Mouse (Mus musculus): Measurements from ENCODE around the gene 4833423E24Rik.

DNA sequence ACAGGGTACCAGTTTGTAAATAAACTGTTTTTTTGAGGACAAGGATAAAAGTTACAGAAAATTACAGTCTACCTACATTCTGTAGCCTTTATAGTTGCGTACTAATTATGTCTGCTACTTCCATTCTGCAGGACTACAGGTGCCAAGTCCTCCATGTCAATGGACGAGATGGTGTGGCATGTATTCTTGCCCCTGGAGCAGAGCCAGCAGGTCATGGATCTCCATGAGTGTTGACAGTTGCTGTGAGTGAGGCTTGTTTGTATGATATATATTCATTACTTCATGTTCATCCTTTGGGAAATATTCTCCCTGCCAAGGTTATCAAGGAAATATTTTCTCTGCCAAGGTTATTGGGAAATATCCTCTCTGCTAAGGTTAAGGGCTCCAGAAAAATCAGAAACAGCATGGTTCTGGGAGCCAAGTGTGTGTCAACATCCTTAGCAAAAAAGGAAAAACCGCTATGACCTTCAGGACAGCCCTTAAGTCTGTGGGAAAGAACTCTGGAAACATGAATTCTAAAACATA lies 52.0 kb downstream of the 4833423E24Rik start:
- no peak for TF ChIP-seq GATA1 (IDR thresholded peaks at IDR 0.05; ENCODE audit: low read length)
- no peak for TF ChIP-seq TAL1 (IDR thresholded peaks at IDR 0.05; ENCODE audit: low read length)

Measured in erythroblast, embryonic 14.5 days (primary cell).